Mouse (Mus musculus): ENCODE data around the gene Emilin2.

The Emilin2 gene

GRCm38 (mm10) chr17:71265336-71266051, 46.3 kb downstream of the Emilin2 start:
- DNase-seq (ENCODE audit: inconsistent ontology term): no peak

GRCm38 (mm10) chr17:71264739-71265138, 47.0 kb downstream of the Emilin2 start:
- no peak for DNase-seq (ENCODE audit: inconsistent ontology term)

- DNase-seq (ENCODE audit: inconsistent ontology term): no peak
Observed at GRCm38 (mm10) chr17:71263136-71263535, 48.6 kb downstream of the Emilin2 start.

GRCm38 (mm10) chr17:71260658-71261057, 51.1 kb downstream of the Emilin2 start:
- DNase-seq (ENCODE audit: inconsistent ontology term): no peak

GRCm38 (mm10) chr17:71259727-71260126, 52.1 kb downstream of the Emilin2 start:
- DNase-seq (ENCODE audit: inconsistent ontology term): no peak

- peak; percentile 36 for DNase-seq (ENCODE audit: inconsistent ontology term)
Observed at GRCm38 (mm10) chr17:71256806-71257536, 54.8 kb downstream of the Emilin2 start.

- no peak for DNase-seq (ENCODE audit: inconsistent ontology term)
Observed at GRCm38 (mm10) chr17:71256068-71256615, 55.6 kb downstream of the Emilin2 start.

GRCm38 (mm10) chr17:71254736-71255135, 57.0 kb downstream of the Emilin2 start:
- no peak for DNase-seq (ENCODE audit: inconsistent ontology term)

GRCm38 (mm10) chr17:71254106-71254505, 57.7 kb downstream of the Emilin2 start:
- DNase-seq (ENCODE audit: inconsistent ontology term): no peak

- DNase-seq (ENCODE audit: inconsistent ontology term): no peak
Observed at GRCm38 (mm10) chr17:71253391-71253790, 58.4 kb downstream of the Emilin2 start.

GRCm38 (mm10) chr17:71252101-71252500, 59.7 kb downstream of the Emilin2 start:
- DNase-seq (ENCODE audit: inconsistent ontology term): no peak

GRCm38 (mm10) chr17:71251601-71252001, 60.2 kb downstream of the Emilin2 start:
- no peak for DNase-seq (ENCODE audit: inconsistent ontology term)

GRCm38 (mm10) chr17:71250819-71251600, 60.8 kb downstream of the Emilin2 start:
- no peak for DNase-seq (ENCODE audit: inconsistent ontology term)

GRCm38 (mm10) chr17:71250046-71250445, 61.7 kb downstream of the Emilin2 start:
- no peak for DNase-seq (ENCODE audit: inconsistent ontology term)

GRCm38 (mm10) chr17:71248963-71249362, 62.8 kb downstream of the Emilin2 start:
- no peak for DNase-seq (ENCODE audit: inconsistent ontology term)

GRCm38 (mm10) chr17:71246022-71246421, 65.8 kb downstream of the Emilin2 start:
- no peak for DNase-seq (ENCODE audit: inconsistent ontology term)

- no peak for DNase-seq (ENCODE audit: inconsistent ontology term)
Observed at GRCm38 (mm10) chr17:71245133-71245532, 66.6 kb downstream of the Emilin2 start.

GRCm38 (mm10) chr17:71242666-71243065, 69.1 kb downstream of the Emilin2 start:
- no peak for DNase-seq (ENCODE audit: inconsistent ontology term)

GRCm38 (mm10) chr17:71240811-71241210, 71.0 kb downstream of the Emilin2 start:
- DNase-seq (ENCODE audit: inconsistent ontology term): no peak

- DNase-seq (ENCODE audit: inconsistent ontology term): no peak
Observed at GRCm38 (mm10) chr17:71238494-71238893, 73.3 kb downstream of the Emilin2 start.

GRCm38 (mm10) chr17:71235229-71235958, 76.4 kb downstream of the Emilin2 start:
- no peak for DNase-seq (ENCODE audit: inconsistent ontology term)

Measured in Muller cell, postnatal 12 days (primary cell).